Mouse (Mus musculus) small intestine, adult 2 months (tissue): Measurements from ENCODE around the gene Snrk. TPM values are rescaled to one million over a fixed set of nuclear protein-coding genes. Genes with fewer than 3 reads are reported as not detected.

Experiments
- H3K27ac ChIP-seq: fragments of 200-500 bp; 2 replicates; pipeline ENCODE4 v1.5.1; 2012; ENCODE audit warnings: low read depth, low read length, control low read depth, inconsistent platforms; ENCODE audit not compliant: insufficient read depth
- H3K27me3 ChIP-seq: fragments of 200-500 bp; 2 replicates; pipeline ENCODE4 v1.6.1; 2012; ENCODE audit warnings: mild to moderate bottlenecking, moderate library complexity, low read length, inconsistent platforms; ENCODE audit not compliant: control insufficient read depth, insufficient read depth
- H3K36me3 ChIP-seq: fragments of 200-500 bp; 2 replicates; pipeline ENCODE4 v1.6.1; 2012; ENCODE audit warnings: mild to moderate bottlenecking, low read length, control low read depth, inconsistent platforms; ENCODE audit not compliant: control insufficient read depth, insufficient read depth
- H3K4me1 ChIP-seq: fragments of 200-500 bp; 2 replicates; pipeline ENCODE4 v1.6.1; 2012; ENCODE audit warnings: low read length, inconsistent platforms, mixed read lengths; ENCODE audit not compliant: control insufficient read depth, insufficient read depth, insufficient read length
- H3K4me3 ChIP-seq: fragments of 200-500 bp; 2 replicates; pipeline ENCODE4 v1.5.1; 2012; ENCODE audit warnings: low read depth, mild to moderate bottlenecking, control low read depth, inconsistent platforms, low read length, moderate library complexity
- CTCF ChIP-seq: fragments of 200-500 bp; IDR thresholded peaks from 2 replicates; pipeline ENCODE4 v1.5.1; 2012; ENCODE audit warnings: low read depth, mild to moderate bottlenecking, control low read depth, inconsistent platforms, low read length, moderate library complexity, mixed read lengths; ENCODE audit not compliant: insufficient replicate concordance, insufficient read length; ENCODE audit errors: extremely low read depth
- POLR2A ChIP-seq: fragments of 200-500 bp; IDR thresholded peaks from 2 replicates; pipeline ENCODE4 v1.6.1; 2012; ENCODE audit warnings: low read depth, mild to moderate bottlenecking, control low read depth, inconsistent platforms, low read length, moderate library complexity
- WGBS: fragments of 180-500 bp; shearing (Covaris S2); methylation state at CpG from one replicate; pipeline ENCODE4 v1.1.7; 2018; 5-methylcytosine and 5-hydroxymethylcytosine counted together
- polyA plus RNA-seq: library from polyadenylated mRNA; depleted of rRNA; stranded (reverse); fragments of >200 nt; gene quantifications from 2 replicates; pipeline ENCODE4 v1.2.3, GENCODE M21; 2012

Gene Snrk
- polyA plus RNA-seq, 1 experiment = 52.6 TPM

DNA sequence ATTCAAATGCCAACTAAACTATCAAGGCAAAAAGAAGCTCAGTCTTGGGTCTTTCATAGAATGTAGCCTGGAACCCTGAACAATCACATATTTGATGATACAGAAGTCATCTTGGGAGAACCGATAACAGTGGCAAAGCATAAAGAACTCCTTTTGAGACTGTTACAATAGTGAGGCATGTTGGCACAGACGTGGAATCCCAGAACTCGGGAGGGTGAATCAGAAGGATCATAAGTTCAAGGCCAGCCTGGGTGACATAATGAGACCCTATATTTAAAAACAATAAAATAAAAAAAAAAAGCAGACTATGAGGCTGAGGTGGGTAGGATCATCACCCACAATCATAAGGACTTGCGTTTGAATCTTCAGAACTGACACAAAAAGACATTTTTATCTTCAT is 32.4 kb upstream of the Snrk start:
- Histone ChIP-seq H3K27me3 (no peaks in the 10 kb centered on the region), H3K27ac (peak overlapping the region; percentile 64), H3K4me1 (peaks cover 2% of the 10 kb centered on the region; the same call in 1 of the 2 replicates), H3K36me3 (no peaks in the 10 kb centered on the region), H3K4me3 (no peak overlapping the region)
- WGBS = 59% methylated on average over 4 of the region's 4 CpGs
- TF ChIP-seq CTCF (no peak), POLR2A (no peak)

GRCm38 (mm10) chr9:122085055-122085454 is 32.0 kb upstream of the Snrk start:
- Histone ChIP-seq H3K36me3 (no peaks in the 10 kb centered on the region), H3K27ac (peak overlapping the region; percentile 64), H3K27me3 (no peaks in the 10 kb centered on the region), H3K4me3 (no peak overlapping the region), H3K4me1 (peaks cover 2% of the 10 kb centered on the region; the same call in 1 of the 2 replicates)
- WGBS = 7% methylated on average over 6 of the region's 6 CpGs
- no peak for TF ChIP-seq POLR2A
- TF ChIP-seq CTCF = no peak

GRCm38 (mm10) chr9:122085550-122086205 is 31.4 kb upstream of the Snrk start:
- no peak overlapping the region for H3K4me3 ChIP-seq
- peak overlapping the region; percentile 64 for H3K27ac ChIP-seq
- peaks cover 2% of the 10 kb centered on the region; the same call in 1 of the 2 replicates for H3K4me1 ChIP-seq
- WGBS = 22% methylated on average over 3 of the region's 3 CpGs
- no peak for TF ChIP-seq POLR2A
- no peak for TF ChIP-seq CTCF
- no peaks in the 10 kb centered on the region for H3K36me3 ChIP-seq
- H3K27me3 ChIP-seq = no peaks in the 10 kb centered on the region

- H3K36me3 ChIP-seq = no peaks in the 10 kb centered on the region
- TF ChIP-seq CTCF = no peak
- no peak for TF ChIP-seq POLR2A
- no peak overlapping the region for H3K4me3 ChIP-seq
- H3K27me3 ChIP-seq = no peaks in the 10 kb centered on the region
- WGBS = 90% methylated on average over 6 of the region's 6 CpGs
- H3K4me1 ChIP-seq = peaks cover 2% of the 10 kb centered on the region; the same call in 1 of the 2 replicates
- no peak overlapping the region for H3K27ac ChIP-seq
Measured at GRCm38 (mm10) chr9:122087086-122087485, 30.0 kb upstream of the Snrk start.

DNA sequence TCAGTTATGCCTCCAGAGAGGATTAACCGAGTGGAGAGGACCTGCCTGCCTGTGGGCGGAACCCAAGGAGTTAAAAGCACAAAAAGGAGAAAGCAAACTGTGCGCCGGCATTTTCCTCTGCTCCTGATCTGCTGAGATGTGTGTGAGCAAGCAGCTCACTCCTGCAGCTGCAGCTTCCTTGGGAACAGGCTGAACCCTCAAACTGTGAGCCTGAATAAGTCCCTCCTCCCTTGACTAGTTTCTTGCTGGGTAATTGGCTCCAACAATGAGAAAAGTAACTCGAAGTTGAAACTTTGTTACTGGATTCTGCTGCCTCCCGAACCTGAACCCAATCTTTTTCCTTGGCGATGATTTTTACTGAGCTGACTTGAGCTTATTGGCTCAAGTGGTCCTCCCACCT is 25.9 kb upstream of the Snrk start:
- Histone ChIP-seq H3K4me1 (no peaks in the 10 kb centered on the region), H3K27ac (peak overlapping the region; percentile 37; the same call in 1 of the 2 replicates), H3K27me3 (no peaks in the 10 kb centered on the region), H3K4me3 (no peak overlapping the region), H3K36me3 (no peaks in the 10 kb centered on the region)
- TF ChIP-seq CTCF = no peak
- no peak for TF ChIP-seq POLR2A
- 61% methylated on average over 7 of the region's 7 CpGs for WGBS

GRCm38 (mm10) chr9:122091782-122092228 is 25.3 kb upstream of the Snrk start:
- peak overlapping the region; percentile 33; the same call in 1 of the 2 replicates for H3K27ac ChIP-seq
- no peaks in the 10 kb centered on the region for H3K4me1 ChIP-seq
- no peak for TF ChIP-seq CTCF
- no peak for TF ChIP-seq POLR2A
- no peaks in the 10 kb centered on the region for H3K36me3 ChIP-seq
- no peak overlapping the region for H3K4me3 ChIP-seq
- no peaks in the 10 kb centered on the region for H3K27me3 ChIP-seq
- WGBS = 50% methylated on average over 5 of the region's 5 CpGs

DNA sequence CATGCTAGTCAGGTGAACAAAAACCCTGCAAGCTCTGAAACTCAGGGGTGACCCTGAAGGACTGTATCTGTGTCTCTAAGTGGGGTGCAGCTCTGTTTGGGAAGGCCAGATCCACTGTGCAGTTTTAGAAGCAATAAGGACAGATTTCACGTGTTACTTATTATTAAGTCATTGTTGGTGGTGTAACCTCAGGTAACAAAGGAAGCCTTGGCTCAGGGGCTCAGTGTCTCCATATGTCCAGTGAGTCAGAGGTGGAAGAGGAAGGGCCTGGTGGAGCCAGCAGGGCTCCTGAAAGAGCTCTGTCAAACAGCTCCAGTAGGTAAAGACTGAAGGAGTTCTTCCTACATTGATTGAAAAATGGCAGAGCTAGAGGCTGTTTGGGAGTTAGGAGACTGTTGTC is 22.9 kb upstream of the Snrk start:
- TF ChIP-seq CTCF (no peak), POLR2A (no peak)
- Histone ChIP-seq H3K27me3 (no peaks in the 10 kb centered on the region), H3K4me1 (no peaks in the 10 kb centered on the region), H3K36me3 (no peaks in the 10 kb centered on the region), H3K4me3 (no peak overlapping the region), H3K27ac (no peak overlapping the region)
- WGBS = 77% methylated on average over 1 of the region's 1 CpGs

GRCm38 (mm10) chr9:122096822-122097511 is 20.1 kb upstream of the Snrk start:
- Histone ChIP-seq H3K4me3 (no peak overlapping the region), H3K4me1 (peaks cover 5% of the 10 kb centered on the region; the same call in 1 of the 2 replicates), H3K27me3 (no peaks in the 10 kb centered on the region), H3K36me3 (no peaks in the 10 kb centered on the region), H3K27ac (no peak overlapping the region)
- TF ChIP-seq CTCF (no peak), POLR2A (no peak)
- WGBS = 95% methylated on average over 5 of the region's 5 CpGs
